Mouse (Mus musculus) spleen, postnatal 14 days (tissue): ENCODE measurements at regions not wholly inside any gene's neighbourhood (a gene's known extent, or its start where the extent isn't known, plus 50 kb on each side); places are given as distances from the start of the nearest gene placed in this dataset.

Source experiments
- DNase-seq, 2 experiments: peaks; one replicate each; pipeline ENCODE4 v3.0.0; 2021 to 2022; ENCODE audit warnings: low spot score in 2 of 2

DNA sequence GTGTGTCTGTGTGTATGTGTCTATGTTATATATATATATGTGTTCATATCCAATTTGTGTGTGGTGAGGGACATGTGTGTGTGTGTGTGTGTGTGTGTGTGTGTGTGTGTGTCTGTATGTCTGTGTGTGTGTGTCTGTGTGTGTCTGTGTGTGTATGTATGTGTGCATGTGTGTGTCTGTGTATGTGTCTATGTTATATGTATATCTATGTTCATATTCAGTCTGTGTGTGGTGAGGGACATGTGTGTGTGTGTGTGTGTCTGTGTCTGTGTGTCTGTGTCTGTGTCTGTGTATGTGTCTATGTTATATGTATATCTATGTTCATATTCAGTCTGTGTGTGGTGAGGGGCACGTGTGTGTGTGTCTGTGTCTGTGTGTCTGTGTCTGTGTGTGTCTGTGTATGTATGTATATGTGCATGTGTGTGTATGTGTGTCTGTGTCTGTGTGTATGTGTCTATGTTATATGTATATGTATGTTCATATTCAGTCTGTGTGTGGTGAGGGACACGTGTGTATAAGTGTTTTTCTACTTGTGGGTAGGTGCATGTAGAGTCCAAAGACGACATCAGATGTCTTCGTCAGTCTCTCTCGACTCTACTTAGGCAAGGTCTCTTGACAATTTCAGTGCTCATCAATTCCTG is 370.5 kb upstream of the Slc7a11 start:
- DNase-seq = no peak

DNA sequence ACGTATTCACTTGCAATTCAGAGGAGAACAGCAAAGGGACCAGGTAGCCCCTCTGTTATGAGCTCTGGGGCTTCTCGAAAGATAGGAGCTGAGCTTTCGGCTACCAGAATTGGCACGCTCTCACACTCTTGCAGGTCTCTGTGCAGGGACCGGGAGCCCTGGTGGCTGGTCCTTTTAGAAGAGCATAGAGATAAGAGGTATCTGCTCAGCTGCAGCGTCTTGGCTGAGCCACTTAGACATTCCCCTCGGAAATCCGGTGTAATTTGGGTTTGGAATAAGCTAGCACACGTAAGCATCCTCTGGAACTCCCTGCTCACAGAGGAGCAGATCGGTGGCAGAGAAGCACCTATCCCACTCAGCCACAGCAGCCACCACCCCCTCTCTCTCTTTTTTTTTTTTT is 372.3 kb upstream of the Slc7a11 start:
- DNase-seq = no peak

DNA sequence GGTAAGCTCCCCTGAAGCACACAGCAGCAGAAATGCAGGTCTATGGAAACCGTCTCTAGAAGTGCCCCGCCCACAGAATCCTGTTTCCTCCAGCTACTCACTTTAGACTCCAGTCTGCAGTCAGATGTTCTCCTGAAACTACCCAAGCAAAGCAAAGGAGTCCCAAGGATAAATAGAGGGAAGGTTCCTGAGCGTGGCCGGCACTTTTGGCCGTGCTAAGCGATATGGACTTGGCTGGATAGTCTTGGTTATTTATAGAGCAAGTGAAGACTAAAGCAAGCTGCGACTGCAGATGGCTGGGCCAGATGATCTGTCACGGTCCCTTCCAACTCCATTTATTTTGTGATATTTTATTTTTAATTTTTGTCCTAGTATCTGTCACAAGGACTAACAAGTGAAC is 373.1 kb upstream of the Slc7a11 start:
- no peak for DNase-seq

DNA sequence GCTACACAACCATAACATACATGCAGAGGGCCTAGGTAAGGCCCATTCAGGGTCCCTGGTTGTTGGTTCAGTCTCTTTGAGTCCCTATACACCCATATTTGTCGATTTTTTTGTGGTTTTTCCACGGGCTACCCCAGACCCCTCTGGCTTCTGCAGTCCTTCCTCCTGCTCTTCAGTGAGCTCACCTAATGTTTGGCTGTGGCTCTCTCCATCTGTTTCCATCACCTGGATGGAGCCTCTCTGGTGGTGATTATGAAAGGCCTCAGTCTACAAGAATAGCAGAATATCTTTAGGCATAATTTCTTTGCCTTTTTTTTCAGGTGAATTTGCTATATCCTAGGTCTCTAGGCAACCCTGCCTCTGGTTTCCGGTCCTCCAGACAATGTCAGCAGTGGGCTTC is 373.9 kb upstream of the Slc7a11 start:
- no peak for DNase-seq

DNA sequence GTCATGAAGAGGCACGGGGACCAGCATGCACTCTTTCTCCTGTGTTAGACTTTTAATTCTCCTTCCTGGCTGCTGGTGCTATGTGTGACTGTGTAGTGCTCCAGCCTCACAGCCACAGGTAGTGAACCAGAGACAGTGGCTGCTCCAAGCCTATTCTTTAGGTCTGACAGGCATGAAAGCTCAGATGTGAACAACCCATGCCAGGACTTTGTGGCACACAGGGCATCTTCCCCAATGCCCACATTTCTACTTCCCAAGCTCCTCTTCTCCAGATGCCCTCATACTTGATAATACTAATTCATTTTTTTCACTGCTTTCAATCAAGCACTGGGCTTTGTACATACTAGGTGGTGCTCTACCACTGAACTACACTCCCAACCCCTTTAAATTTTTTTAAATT is 377.4 kb upstream of the Slc7a11 start:
- no peak for DNase-seq

DNA sequence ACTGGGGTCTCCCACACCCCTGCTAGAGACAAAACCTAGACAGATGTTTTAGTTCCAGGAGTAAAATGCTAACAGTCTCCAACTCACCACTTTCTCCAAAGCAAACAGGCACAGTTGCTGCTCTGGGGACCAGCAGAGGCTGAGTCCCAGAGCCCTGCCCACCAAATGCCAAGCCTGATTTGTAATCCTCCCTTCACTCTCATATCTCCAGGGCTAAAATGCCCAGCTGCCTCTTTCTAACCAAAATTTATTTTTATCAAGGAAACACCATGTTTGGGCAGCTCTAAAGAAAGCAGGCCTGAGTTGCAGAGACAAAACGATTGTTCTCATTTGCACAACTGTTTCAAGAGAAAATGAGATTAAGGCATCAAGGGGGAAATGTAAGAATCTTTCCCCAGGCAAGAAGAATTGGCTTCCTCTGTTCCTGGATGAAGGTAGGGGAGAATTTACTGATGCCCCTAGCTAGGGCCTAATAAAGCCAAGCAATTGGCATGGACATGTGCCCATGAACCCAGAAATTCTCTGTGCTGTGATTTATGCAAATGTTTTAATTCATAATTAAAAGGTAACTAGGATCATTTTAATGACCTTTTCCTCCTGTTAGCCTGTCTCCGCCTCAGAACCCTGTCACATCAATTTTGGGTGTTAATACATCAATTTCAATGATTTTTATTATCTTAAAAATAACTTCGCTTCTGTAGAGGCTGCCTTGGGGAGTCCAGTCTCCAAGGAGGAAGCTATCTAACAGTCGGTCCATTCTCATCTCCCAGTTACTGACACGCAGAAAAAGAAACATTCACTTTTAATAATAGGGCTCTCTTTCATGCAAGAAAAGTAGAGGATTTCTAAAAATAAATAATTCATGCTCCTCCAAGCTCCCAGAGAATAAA is 382.4 kb upstream of the Slc7a11 start:
- DNase-seq = no peak

DNA sequence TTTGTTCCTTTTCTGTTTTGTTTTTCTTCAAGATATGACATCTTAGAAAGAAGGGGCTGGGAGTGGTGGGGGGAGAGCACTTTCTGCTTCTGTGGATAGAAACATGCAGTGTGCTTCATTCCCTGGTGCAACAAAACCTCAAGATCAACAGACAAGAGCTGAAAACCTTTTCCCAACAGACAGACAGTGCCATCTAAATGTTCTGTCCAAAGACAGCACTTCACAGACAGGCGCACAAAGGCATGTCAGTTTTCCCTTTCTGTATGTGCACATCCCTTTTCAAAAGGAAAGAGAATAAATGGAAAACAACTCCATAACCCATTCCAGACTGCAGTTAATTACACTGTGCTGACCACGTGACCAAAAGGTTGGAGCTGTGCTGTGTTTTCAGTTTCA is 383.0 kb upstream of the Slc7a11 start:
- DNase-seq = no peak

DNA sequence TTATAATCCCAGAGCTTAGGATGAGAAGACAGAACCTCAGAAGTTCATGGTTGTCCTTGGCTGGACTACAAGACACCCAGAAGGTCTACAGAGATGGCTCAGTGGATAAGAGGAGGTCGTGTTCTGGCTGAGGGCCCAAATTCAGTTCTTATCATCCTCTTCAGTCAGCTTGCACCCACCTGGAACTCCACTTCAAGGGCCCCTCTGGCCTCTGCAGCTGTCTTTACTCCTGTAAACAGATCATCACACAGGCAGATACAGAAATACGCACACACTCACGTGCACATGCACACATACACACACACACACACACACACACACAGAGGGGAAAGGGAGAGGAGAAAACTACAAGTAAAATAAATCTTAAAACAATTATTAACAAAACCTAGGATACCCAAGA is 385.8 kb upstream of the Slc7a11 start:
- DNase-seq = no peak

DNA sequence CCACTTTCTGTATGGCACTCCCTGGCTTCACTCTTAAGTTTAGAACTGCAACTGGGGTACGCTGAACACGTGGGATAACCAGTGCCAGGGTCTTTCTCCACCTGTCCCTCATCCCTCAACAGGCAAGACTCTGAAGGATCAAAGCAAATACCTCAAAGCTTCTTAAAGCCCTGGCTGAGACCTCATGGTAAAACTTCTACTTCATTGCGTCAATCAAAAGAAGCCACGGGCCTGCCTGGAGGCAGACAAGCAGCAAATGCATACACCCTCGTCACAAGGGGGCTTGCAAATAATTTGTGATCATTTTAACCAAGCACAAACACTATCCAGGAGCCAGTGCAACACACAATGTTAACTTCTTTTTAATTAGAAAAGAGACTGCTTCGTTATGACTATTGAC is 387.0 kb upstream of the Slc7a11 start:
- no peak for DNase-seq

DNA sequence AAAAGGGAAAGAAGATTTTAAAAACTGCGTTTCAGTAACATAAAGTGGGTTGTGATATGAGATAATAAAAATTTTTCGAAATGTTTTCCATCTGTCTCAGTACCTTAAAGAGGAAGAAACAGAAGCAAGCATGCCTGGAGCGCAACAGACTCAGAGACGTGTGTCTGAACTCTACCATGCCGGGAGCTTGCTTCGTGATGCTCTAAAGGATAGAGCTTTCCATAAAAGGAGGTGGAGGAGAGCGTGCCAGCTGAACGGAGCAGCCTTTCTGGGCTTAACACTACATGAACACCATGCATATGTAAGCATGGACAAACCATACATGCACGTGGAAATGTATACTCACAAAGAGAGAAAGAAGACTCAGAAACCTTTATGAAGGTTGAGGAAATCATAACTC is 387.5 kb upstream of the Slc7a11 start:
- DNase-seq = no peak

DNA sequence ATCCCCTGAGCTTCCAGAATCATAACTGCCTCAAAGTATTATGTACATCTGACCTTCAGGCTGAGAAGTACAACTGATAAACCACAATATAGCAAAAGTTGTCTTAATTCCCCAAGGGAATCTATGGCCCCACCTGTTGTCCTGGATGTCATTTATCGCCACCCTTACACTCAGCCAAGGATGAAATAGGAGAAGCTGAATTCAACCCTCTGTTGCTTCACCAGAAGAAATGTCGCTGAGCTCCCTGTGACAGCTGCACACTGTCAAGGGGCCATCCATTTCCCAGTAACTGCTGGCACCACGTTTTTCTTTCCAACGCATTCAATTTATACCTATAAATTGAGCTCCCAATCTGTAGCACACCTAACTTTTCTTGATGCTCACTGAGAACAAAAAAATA is 382.0 kb upstream of the Noct start:
- no peak for DNase-seq

DNA sequence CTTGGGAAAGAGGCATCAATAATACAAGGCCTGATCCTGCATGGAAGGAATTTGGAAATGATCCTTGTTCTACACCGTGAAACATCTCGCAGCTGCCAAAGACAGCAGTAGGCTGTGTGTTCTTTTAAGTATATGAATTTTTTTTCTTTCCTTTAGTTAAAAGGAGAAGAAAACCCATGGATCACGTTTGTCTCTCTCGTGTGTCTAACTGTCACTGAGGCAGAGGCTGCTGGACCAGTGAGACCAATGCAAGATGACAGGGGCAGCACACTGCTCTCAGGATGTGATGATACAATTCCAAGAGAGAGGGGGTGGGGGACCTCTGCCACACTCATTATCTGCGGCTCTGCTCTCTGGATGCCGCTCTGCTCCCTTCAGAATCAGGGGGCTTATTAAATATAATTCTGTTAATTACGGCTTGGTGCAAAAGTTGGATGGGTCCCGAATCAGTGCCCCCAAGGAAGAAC is 379.4 kb upstream of the Noct start:
- DNase-seq = no peak

DNA sequence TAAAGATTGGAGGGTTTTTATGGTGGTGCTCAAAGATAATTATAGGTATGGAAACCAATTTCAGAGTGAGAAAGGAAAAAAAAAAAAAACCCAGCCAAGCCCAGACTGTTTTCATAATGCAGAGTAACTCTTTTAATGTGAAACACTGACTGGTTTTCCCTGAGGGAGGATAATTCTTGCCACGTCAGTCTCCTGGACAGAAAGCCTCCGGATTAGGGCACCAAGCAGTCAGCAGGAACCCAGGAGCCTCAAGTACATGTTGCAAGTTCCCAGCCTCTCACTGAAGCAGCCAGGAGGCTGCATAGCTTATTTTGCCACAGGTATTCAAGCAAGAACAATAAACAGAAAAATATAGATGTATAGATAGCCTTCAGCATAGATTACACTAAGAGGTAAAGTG is 378.9 kb upstream of the Noct start:
- DNase-seq = no peak

DNA sequence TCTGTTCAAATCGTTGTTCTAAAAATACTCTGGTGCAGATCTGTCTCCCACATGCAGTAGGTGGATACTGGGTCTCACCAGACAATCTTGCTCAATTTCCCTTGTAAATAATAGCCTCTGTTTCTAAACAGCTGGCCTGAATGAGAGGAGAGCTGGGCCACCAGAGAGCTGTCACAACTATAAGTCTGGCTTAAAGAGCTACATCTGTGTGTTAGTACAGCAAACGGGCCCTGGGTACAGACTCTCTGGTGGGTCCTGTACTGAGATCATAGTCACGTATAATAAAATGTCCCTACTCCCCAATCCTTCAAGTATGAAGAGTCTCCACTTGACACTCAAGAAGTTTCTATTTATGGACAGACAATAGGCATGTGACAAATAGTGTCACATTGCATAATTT is 375.7 kb upstream of the Noct start:
- DNase-seq = no peak

DNA sequence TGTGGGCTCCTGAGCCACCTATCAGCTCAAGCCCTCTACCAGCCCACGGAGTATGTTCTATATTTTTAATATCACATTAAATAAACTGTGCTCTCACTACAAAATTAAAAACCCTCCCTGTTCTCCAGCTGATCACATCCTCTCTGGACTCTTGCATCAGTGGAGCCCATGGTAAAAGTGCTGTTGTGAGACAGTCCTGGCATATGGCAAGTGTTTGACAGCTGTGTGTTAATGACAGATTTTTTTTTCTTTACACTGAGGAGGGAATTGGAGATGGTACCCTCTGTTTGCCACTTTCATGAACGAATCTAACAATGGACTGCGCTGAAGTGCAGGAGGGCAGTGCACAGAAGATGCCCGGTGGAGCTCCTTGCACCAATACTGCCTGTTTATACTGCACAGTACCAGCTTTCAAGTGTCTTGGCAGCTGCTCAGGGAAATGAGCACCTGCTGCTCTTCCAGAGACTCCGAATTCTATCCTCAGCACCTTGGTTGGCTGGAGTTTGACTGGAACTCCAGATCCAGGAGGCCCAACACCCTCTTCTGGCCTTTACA is 373.1 kb upstream of the Noct start:
- no peak for DNase-seq

DNA sequence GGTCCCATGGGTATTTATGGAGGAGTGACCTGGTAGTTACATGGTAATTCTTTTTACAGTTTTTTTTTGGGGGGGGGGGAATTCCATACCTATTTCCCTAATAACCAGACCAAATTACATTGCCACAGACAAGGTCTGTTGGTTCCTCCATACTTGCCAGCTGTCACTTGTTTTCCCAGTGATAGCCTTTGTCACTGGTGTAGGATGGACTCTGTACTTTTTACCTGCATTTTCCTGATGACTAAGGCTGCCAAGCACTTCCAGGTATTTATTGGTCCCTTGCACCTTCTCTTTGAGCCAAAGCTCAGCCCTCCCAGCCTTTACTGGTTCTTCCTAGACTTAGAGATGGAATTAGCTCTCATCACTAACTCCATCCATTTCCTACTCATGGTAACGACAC is 357.1 kb upstream of the Noct start:
- DNase-seq = no peak

DNA sequence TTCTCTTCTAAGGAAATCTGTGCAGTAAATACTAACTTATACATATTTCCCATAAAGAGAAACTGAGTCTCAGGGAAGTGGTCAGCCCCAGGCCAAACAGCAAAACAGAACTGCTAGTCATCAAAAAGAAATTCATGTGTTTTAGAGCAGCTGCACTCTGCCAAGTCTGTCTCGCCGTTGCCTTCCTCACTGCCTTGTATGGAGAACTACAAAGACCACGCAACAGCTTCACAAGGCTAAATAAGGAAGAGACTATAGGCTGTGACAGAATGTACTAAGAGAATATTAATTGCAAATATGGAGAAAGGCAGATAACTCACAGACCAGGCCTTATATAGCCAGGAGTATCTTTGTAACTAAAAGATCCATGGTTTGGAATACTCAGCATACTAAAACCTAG is 355.0 kb upstream of the Noct start:
- no peak for DNase-seq

DNA sequence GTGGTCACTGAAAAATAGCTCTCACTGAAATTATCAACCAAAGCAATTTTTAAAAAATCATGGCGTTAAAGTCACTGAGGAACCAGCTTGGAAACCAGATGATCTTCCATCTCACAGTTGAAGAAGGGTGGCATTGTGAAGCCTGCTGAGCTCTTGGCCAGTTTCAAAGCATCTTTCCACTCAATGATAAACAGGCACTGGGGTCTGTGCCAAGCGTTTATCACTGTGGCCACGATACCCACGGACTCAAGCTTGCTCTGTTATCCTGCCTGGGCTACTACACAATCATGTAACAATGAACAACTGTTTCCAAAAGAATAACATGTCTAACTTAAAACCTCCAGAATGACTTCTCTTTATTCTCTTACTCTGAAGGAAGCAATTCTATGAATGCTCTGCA is 345.2 kb upstream of the Noct start:
- DNase-seq = no peak

DNA sequence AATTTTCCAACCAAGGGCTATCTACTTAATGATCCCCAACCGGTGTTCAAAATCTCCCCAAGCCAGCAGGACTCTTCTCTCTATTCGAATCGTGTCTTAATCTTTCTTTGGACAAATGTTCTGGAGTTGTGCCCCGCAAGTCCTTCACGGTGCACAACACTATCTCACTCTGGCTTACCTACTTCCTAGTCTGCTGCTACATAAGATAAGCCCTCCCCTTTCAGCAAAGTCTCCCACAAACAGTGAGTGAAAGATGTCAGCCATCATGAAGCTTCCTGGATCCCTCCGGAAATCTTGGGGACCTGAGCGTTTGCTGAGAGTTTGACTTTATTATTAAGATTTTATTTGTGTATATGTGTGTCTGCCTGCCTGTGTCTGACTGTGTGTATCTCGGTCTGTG is 344.7 kb upstream of the Noct start:
- no peak for DNase-seq

DNA sequence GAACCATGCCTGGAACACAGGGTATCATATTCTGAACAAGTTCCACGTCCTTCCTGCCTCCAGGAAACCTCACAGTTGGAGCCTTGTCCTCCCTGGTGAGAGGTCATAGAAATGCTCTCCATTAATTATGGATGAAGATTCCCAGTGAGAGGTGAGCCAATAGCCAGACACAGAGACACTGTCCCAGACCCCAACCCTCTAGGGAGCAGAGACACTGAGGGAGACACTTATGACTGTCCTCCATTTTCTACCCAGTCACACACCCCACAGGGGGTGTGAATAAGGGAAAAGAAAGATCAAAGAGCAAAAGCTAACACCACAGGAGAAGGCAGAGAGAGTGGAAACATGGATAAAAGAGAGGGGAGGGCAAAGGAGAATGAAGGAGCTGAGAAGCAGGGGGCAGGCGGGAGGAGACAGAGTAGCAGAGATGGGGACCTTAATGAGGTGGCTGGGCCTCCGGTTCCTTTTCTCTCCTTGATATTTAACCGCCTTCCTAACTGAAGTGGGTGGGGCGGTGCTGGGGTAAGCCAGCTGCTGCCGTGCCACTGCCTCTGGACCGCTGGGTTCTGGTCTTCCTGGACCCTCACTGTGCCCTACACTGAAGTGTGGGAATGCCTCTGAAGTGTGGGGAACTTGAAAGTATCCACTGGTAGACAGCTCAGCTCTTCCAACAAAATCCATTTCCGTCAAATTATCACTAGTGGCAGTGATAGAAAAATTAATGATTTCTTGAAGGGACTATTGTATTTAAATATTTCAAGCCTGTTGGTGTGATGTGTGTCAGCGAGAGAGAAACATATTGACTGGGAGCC is 342.6 kb upstream of the Noct start:
- no peak for DNase-seq

DNA sequence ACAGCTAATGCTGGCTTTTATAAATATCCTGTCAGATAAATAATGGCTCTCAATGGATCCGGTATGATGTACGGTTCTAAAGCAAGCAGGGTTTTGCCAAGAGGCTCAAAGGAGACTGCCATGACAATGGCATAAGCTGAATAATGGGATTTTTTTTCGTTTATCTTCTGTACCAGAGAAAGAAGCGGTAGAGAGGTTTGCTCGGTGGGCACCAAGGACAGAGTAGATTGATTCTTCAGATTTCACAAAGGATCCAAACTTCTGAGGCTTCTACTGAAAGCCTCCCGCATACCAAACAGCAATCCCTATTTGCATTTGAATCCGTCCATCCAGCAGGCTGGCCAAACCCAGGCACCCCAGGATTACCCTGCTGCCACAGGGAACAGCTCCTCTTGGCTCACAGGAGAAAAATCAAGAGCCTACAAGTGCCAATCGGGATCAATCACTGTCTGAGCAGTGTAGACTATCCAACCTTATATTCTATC is 342.0 kb upstream of the Noct start:
- no peak for DNase-seq

DNA sequence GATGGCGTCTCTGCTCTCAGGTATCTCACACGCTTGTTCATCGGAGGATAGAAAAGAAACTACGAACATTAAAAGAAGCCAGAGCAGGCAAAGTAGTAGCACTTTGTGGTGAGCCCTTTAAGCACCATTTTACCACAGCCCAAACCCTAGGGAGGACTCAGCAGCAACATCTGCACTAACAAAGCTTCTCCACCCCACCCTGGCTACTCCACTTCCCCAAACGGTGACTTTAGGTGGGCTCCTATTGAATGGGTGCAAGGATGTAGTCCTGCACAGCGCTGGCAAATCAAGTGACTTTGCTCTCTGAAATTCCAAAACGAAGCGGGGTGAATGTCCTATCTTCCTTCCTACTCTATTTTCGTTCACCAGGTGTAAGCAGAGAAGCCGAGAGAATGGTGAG is 337.9 kb upstream of the Noct start:
- DNase-seq = no peak
